Mouse (Mus musculus) CD4-positive, CD25-positive, alpha-beta regulatory T cell, adult 9 weeks (primary cell): ENCODE results near the gene Lrriq3. TPM values are rescaled to one million over a fixed set of nuclear protein-coding genes. Genes with fewer than 3 reads are reported as not detected.

Experiments used
- polyA plus RNA-seq: library from polyadenylated mRNA; unstranded; fragments of 100-300 nt; shearing (Covaris generic); gene quantifications from one replicate; pipeline ENCODE4 v1.2.1, GENCODE M21; 2017

Lrriq3 gene
- polyA plus RNA-seq, result 0.15 TPM

DNA sequence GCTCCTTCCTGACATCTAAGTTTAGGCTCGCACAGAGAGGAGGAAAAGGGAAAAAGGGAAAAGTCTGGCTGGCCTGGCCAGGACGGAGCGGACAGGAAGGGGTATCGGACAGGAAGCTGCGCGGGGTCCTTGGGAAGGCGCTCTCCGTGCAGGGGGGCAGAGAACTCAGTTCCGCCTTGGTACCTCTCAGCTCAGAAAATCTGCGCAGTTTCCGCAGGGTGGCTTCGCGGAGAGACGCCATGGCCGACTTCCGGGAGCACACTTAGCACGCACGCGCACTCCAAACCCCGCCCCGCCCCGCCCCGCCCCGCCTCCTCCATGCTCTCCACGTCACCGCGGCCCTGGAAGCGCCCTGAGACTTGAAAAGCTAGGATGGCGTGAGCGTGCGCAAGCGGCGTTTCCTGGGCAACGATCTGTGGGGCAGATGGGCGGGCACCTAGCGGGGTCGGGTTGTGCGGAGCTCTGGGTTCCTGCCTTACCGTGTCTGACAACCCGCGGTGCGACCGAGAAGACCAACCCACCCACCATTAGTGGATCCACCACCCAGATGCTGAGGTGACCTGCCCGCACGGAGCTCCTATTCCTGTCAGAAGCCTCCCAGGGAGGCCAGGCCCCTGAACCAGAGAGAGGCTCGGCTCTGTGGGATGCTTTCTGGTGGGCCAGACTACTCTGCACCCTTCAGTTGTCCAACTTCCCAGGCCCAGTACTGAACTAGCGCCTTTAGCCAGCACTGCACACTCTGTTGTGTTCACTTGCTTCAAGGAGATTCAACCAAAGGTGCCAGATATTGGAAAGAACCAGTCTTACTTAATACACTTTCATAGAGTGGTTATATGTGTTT is at the start of gene Lrriq3, which contains the start of gene Fpgt:
TSS of gene Lrriq3 (plus strand) at position 319 of the 841 bp plus-strand sequence.
TSS of gene Fpgt (minus strand) at position 288 of the 841 bp plus-strand sequence.

DNA sequence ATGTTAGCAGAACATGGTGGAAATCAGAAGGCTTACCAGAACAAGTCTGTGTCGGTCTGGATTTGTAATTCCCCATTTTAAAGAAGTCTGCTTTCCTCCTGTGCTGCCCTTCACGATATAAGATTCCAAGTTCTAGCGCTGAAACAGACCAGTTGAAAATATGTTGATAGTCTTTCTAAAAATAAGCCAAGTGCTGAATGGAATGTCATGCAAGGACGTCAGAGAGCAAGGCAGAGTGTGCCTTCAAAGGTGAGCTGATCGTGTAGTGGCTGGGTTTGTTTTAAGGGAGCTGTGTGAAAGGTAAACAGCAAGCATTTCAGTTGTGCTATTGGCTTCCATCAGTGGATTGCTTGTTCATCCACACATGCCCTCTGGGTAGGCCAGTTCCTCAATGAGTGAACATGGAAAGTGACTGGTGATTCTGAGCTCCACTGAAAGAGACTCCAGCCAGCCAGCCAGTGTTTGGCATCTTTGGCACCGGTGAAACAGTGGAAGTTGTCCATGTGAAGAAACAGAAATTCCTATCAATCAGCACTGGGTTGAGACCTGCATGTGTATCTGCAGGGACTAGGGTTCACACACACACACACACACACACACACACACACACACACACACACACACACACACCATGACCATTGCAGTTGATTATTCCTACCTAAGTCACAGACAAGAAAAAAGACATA is 37.9 kb upstream of the Lrriq3 start, which contains the start of gene Tnni3k:
TSS of gene Tnni3k (minus strand) at position 177 of the 686 bp plus-strand sequence.

Other genes starting within 250 kb of the Lrriq3 start
- gene Tnni3k, start 38.0 kb upstream of the Lrriq3 start, polyA plus RNA-seq, result not detected
- 45.7 TPM for gene Fpgt, start within 50 bp of the Lrriq3 start, polyA plus RNA-seq